Mouse (Mus musculus) liver, embryonic 11.5 days (tissue): Measurements from ENCODE around the gene Gm614. TPM values are rescaled to one million over a fixed set of nuclear protein-coding genes. Genes with fewer than 3 reads are reported as not detected.
A peak's percentile ranks its signal among the peaks of the same experiment; 100 is the strongest.

Source experiments
- ATAC-seq: fragments of 200-750 bp; cut with Nextera tagmentation; replicated peaks from 2 replicates; pipeline ENCODE4 v1.8.0; 2017; ENCODE audit warnings: moderate number of reproducible peaks, mild to moderate bottlenecking, moderate TSS enrichment, moderate library complexity; ENCODE audit not compliant: low FRiP score
- DNase-seq: peaks from one replicate; pipeline ENCODE4 v3.0.0-alpha.2; 2017; ENCODE audit warnings: low spot score
- H3K27ac ChIP-seq: fragments of 300-500 bp; sonication (generic); 2 replicates; pipeline ENCODE4 v1.5.1; 2014; ENCODE audit warnings: mild to moderate bottlenecking, low read depth, low read length, control low read depth
- H3K27me3 ChIP-seq: fragments of 300-500 bp; sonication (generic); replicated peaks from 2 replicates; pipeline ENCODE4 v1.6.1; 2014; ENCODE audit warnings: low read length, mixed read lengths; ENCODE audit not compliant: control insufficient read depth, insufficient read depth
- H3K36me3 ChIP-seq: fragments of 300-500 bp; sonication (generic); 2 replicates; pipeline ENCODE4 v1.6.1; 2014; ENCODE audit warnings: mild to moderate bottlenecking, low read length, moderate library complexity, mixed read lengths; ENCODE audit not compliant: control insufficient read depth, insufficient read depth
- H3K4me1 ChIP-seq: fragments of 300-500 bp; sonication (generic); replicated peaks from 2 replicates; pipeline ENCODE4 v1.6.1; 2014; ENCODE audit warnings: low read length, mixed read lengths; ENCODE audit not compliant: control insufficient read depth, insufficient read depth
- H3K4me2 ChIP-seq: fragments of 300-500 bp; sonication (generic); 2 replicates; pipeline ENCODE4 v1.6.1; 2014; ENCODE audit warnings: mild to moderate bottlenecking, control low read depth, moderate library complexity
- H3K4me3 ChIP-seq: fragments of 300-500 bp; sonication (generic); 2 replicates; pipeline ENCODE4 v1.5.1; 2014; ENCODE audit warnings: low read depth, low read length, control low read depth
- H3K9ac ChIP-seq: fragments of 300-500 bp; sonication (generic); 2 replicates; pipeline ENCODE4 v1.6.1; 2014; ENCODE audit warnings: low read depth, low read length, control low read depth
- H3K9me3 ChIP-seq: fragments of 300-500 bp; sonication (generic); 2 replicates; pipeline ENCODE4 v1.6.1; 2016; ENCODE audit warnings: low read length, inconsistent platforms, mixed read lengths; ENCODE audit not compliant: control insufficient read depth
- WGBS: fragments of 180-500 bp; shearing (Covaris S2); extraction: QIAGEN DNeasy Blood & Tissue Kit; methylation state at CpG from one replicate; pipeline ENCODE4 v1.1.7; 2014; 5-methylcytosine and 5-hydroxymethylcytosine counted together
- polyA plus RNA-seq: library from polyadenylated mRNA; unstranded; fragments of >200 nt; fragmentation: Nextera tagmentation; extraction: Ambion mirVana; gene quantifications from 2 replicates; pipeline ENCODE4 v1.2.1, GENCODE M21; 2014

Gm614 gene
- polyA plus RNA-seq, 1 experiment from 2014 or later: not detected

DNA sequence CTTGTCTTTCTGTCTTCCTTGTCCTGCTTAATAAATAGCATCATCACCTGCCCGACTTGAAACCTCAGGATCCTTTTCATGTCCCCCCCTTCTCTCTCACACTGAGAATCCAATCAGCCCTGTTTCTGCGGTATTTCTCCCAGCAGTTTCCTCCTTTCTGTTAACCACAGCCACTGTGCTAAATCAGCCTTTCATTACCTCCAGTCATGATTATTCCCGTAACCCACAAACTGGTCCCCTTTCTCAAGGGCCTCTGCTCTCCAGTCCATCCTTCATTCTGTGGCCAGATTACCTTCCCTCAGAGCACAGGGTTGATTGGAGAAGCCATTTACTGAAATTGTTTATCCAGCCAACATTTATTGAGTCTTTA lies 4.9 kb upstream of the Gm614 start, which contains the start of gene Gm20489:
Gm20489 (minus strand) TSS at position 269 of the 370 bp plus-strand sequence.
- ATAC-seq: no peak
- Histone ChIP-seq H3K36me3 (no peaks in the 10 kb centered on the region), H3K4me3 (peak within 1 kb of the TSS; percentile 28; the same call in 1 of the 2 replicates), H3K4me1 (no peaks in the 10 kb centered on the region; the same call in 1 of the 2 replicates), H3K27ac (no peak within 1 kb of the TSS), H3K27me3 (no peaks in the 10 kb centered on the region; the same call in none of the 2 replicates), H3K9me3 (no peaks in the 10 kb centered on the region), H3K9ac (0 out of 2 replicates have a peak within 1 kb of the TSS, but pooled peaks have one; percentile 22), H3K4me2 (peak within 1 kb of the TSS; percentile 46)
- 37% methylated on average over 3 of the region's 3 CpGs for WGBS
- no peak for DNase-seq

DNA sequence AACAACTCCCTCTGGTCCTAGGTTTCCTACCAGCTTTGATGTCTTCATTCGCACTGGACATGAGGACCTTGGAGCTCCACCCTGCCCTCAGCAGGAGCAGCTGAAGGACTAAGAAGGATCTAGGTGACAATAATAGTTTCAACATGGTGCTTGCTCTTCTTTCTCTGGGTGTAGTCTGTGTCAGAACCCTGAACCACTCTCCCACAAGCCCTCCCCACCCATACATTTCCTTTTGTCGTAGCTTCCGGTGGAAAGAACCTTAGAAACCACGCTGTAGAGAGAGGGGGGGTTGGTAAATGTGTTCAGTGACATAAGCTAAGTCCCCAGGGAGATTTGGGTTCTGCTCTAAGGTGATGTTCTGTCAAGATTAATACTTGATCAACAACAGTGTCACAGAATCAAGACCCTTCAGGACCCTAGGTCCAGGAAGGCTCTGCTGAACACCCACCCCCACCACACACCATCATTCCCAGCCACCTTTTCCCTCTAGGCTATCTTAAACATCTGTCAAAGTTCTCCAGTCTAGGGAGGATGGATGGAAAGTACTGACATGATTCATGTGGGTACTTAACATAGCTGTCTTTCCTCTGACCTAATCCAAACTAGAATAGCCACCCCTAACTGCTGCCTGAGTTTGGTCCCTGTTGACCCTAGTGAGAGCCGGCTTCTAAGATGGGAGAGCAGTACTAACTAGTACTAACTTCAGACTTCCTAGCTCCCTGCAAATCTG lies 4.4 kb upstream of the Gm614 start, which contains the start of gene Il2rg:
Il2rg (minus strand) TSS at position 231 of the 730 bp plus-strand sequence.
- ATAC-seq (peak; percentile 54; the same call in 1 of the 2 replicates), DNase-seq (no peak)
- Histone ChIP-seq H3K4me1 (no peaks in the 10 kb centered on the region; the same call in 1 of the 2 replicates), H3K4me3 (peak within 1 kb of the TSS; percentile 28; the same call in 1 of the 2 replicates), H3K36me3 (no peaks in the 10 kb centered on the region), H3K9ac (0 out of 2 replicates have a peak within 1 kb of the TSS, but pooled peaks have one; percentile 22), H3K9me3 (no peaks in the 10 kb centered on the region), H3K27ac (no peak within 1 kb of the TSS), H3K27me3 (no peaks in the 10 kb centered on the region; the same call in none of the 2 replicates), H3K4me2 (peak within 1 kb of the TSS; percentile 46)
- 38% methylated on average over 5 of the region's 5 CpGs for WGBS

DNA sequence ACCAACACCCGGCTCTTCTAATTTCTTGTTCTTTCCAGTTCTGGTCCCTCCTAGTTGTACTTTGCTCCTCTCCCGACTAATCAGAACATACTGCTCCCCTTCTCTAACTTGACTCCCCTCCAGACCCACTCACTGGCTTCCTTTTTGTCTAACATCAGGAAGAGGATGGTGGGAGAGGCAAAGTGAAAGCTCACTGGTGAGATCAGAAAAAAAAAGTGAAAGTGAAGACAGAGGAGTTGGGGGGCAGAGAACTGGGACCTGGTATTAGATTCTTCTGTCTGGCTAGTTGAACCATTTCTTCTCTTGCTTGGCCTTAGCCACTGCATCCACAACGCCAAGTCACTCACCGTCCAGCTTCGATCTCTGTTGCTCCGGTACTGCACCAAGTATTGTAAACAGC lies 2.8 kb upstream of the Gm614 start:
- Histone ChIP-seq H3K4me1 (no peaks in the 10 kb centered on the region; the same call in 1 of the 2 replicates), H3K9ac (no peak overlapping the region), H3K4me2 (no peak overlapping the region), H3K36me3 (no peaks in the 10 kb centered on the region), H3K27me3 (no peaks in the 10 kb centered on the region; the same call in 1 of the 2 replicates), H3K4me3 (no peak overlapping the region), H3K27ac (no peak overlapping the region), H3K9me3 (no peaks in the 10 kb centered on the region)
- ATAC-seq: no peak
- 84% methylated on average over 6 of the region's 6 CpGs for WGBS
- no peak for DNase-seq

DNA sequence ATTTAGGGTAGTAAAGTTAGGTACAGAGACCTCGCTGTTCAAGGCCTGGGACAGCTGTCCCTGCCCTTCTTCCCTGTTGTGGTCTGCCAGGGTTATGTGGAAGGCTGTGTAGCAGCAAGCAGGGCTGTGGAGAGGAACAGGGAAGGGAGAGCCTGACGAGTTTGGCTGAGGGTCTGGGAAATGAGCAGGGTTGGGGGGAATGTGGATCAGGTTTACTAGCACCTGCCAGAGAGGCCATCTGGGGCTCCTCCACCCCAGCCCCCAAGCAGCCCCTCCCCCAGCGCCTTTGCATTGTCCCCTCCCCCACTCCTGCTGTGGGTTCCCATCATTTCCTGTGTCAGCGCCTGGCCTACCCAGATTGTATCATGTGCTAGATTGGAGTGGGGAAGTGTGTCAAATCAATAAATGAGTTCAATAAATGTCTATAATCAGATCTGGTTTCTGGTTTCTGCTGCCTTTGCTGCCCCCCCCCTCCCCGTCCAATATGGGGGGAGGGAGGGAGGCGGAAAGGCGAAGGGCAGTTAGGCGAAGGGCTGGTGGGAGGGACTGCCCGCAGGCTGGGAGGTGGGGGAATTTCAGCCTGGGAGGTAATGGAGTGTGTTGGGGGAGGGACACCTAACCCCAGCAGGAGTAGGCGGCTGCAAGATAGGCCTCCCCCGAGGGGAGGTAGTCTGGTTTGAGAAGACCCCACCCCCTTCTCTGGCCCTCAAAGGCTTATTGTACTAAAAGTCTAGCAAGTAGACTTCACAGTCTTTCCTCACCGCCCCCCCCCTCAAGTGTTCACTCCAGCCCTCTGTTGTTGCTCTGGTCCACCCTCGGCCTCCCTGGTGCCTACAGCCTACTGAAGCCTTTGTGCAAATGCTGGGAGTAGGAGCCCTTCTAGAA lies 3.1 kb downstream of the Gm614 start:
- DNase-seq (peak; percentile 55), ATAC-seq (peak; percentile 60)
- H3K27ac ChIP-seq: peak overlapping the region; percentile 56
- peak overlapping the region; percentile 45 for H3K4me2 ChIP-seq
- no peaks in the 10 kb centered on the region for H3K9me3 ChIP-seq
- no peaks in the 10 kb centered on the region; the same call in 1 of the 2 replicates for H3K27me3 ChIP-seq
- H3K36me3 ChIP-seq: no peaks in the 10 kb centered on the region
- peaks cover 9% of the 10 kb centered on the region; the same call in 1 of the 2 replicates for H3K4me1 ChIP-seq
- 14% methylated on average over 11 of the region's 13 CpGs for WGBS
- H3K9ac ChIP-seq: no peak overlapping the region
- no peak overlapping the region for H3K4me3 ChIP-seq

DNA sequence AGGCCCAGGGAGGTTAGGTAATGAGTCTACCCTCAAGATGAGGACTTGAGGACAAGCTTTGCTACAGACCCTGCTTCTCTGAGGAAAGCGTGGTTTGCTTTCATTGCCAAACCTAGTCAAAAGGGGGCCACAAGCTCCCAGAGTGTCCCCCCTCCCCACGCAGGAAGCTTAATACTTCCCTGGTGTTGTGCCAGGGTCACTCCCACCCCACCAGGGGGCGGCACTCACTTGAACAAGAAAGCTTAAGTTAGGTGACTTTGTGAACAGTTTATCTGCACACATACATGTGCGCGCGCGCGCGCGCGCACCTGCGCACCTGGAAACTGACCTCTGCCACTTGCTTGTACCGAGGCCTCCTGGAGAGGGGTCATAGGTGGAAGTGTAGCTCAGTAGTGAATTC lies 7.2 kb downstream of the Gm614 start:
- Histone ChIP-seq H3K4me3 (no peak overlapping the region), H3K27me3 (no peaks in the 10 kb centered on the region; the same call in 1 of the 2 replicates), H3K9ac (no peak overlapping the region), H3K9me3 (no peaks in the 10 kb centered on the region), H3K4me1 (peaks cover 9% of the 10 kb centered on the region; the same call in 1 of the 2 replicates), H3K4me2 (no peak overlapping the region; the same call in 1 of the 2 replicates), H3K27ac (no peak overlapping the region), H3K36me3 (no peaks in the 10 kb centered on the region)
- DNase-seq (no peak), ATAC-seq (no peak)
- 78% methylated on average over 13 of the region's 13 CpGs for WGBS

DNA sequence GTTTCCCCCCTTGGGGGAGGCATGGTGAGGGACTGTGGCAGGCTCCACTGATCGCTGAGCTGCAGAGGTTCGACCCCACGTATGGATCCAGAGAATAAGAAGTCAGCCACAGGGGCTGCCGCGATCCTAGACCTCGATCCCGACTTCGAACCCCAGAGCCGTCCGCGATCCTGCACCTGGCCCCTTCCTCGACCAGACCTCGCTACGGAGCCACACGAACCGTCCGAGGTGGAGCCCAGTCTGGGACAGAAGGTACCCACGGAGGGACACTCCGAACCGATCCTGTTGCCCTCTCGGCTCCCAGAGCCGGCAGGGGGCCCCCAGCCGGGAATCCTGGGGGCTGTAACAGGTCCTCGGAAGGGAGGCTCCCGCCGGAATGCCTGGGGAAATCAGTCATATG lies 9.1 kb downstream of the Gm614 start:
- peak; percentile 42 for ATAC-seq
- peak overlapping the region; percentile 52 for H3K4me3 ChIP-seq

DNA sequence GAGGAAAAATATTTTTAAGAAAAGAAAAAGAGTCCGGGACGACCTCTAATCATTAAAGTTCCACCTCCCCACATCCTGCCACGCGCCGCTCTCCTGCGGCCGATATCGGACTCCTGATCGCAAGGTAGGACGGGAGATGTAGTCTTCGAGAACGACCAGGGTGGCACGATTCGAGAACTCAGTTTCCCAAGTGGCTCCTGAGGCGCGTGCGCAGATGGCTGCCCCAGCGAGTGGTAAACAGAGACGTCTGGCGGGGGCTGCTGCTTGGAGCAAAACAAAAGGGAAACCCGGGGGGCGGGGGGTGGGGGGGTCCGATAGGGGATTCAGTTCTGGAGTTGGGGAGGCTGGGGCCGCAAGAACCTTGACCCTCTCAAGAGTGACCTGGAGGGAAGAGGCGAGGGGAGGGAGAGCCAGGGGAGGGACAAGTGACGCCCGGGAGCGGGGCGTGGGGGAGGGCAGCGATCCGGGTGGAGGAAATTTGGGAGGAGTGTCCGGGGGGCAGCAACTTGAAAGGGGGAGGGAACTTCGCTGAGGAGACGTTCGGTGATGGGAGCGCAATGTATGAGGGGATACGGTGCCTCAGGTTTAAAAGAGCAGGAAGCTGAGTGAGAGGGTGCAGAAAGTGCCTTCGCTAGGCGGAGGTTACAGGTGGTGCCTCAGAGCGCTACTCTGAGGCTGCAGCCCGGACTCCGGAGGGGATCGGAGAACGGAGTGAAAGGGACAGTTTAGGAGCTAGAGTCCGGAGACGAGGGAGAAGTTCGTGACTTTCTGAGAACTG lies 9.7 kb downstream of the Gm614 start, which contains the start of gene Foxo4:
Foxo4 (plus strand) TSS at position 577 of the 778 bp plus-strand sequence.
- ATAC-seq (peak; percentile 92), DNase-seq (peak; percentile 78)
- Histone ChIP-seq H3K27ac (0 out of 2 replicates have a peak within 1 kb of the TSS, but pooled peaks have one; percentile 16), H3K9ac (peak within 1 kb of the TSS; percentile 71), H3K4me1 (no peaks in the 10 kb centered on the region; the same call in 1 of the 2 replicates), H3K27me3 (no peaks in the 10 kb centered on the region; the same call in 1 of the 2 replicates), H3K4me2 (peak within 1 kb of the TSS; percentile 66), H3K9me3 (no peaks in the 10 kb centered on the region), H3K4me3 (peak within 1 kb of the TSS; percentile 52), H3K36me3 (no peaks in the 10 kb centered on the region)
- WGBS: 13% methylated on average over 46 of the region's 47 CpGs

More for the DNA sequence above, 9.1 kb downstream of the Gm614 start:
- DNase-seq: no peak
- Histone ChIP-seq H3K4me2 (peak overlapping the region; percentile 66), H3K36me3 (no peaks in the 10 kb centered on the region), H3K4me1 (no peaks in the 10 kb centered on the region; the same call in 1 of the 2 replicates), H3K9me3 (no peaks in the 10 kb centered on the region), H3K27ac (0 out of 2 replicates have a peak overlapping the region, but pooled peaks have one; percentile 16), H3K9ac (peak overlapping the region; percentile 71), H3K27me3 (no peaks in the 10 kb centered on the region; the same call in 1 of the 2 replicates)
- 10% methylated on average over 26 of the region's 26 CpGs for WGBS
